Comparison of ENCODE assay signal across 12 mouse cellular contexts in the genomic region with DNA sequence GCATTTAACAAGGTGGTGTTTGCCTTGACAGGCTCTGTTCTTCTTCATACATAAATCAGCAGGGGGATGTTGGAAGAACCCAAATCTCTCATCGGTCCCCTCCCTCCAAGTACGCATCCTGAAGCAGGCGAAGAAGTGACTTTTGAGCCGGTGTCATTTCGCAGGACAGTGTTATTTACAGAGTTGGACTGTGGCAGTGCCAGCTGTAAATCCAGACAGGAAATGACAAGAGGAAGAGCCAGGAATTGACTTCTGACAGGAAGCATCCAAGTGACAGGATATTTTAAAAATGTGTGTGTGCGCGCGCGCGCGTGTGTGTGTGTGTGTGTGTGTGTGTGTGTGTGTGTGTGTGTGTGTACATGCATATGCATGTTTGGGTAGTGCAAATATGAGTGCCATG.
DNase-seq lines count a peak whose midpoint lies in the region; ATAC-seq and TF ChIP-seq lines count a peak whose summit lies in the region.
"Had no signal": no experiment of that assay in that cellular context is flagged by ENCODE, and none has a peak within 500 bp of the region (broad histone marks: within the 10 kb centered on the region; RNA-seq: fewer than 3 reads in every experiment).

No protein-coding gene starts in this region.

- no peaks in the 10 kb centered on the region for H3K36me3 ChIP-seq in heart, postnatal 0 days (replicated peaks; ENCODE audit: control insufficient read depth, insufficient read depth, low read length)
- no peaks in the 10 kb centered on the region for H3K36me3 ChIP-seq in kidney, embryonic 15.5 days
- no peaks in the 10 kb centered on the region for H3K36me3 ChIP-seq in stomach, postnatal 0 days (ENCODE audit: control insufficient read depth, insufficient read depth, low read length)

- no peaks in the 10 kb centered on the region for H3K4me1 ChIP-seq in heart, postnatal 0 days (ENCODE audit: control insufficient read depth, insufficient read depth)
- H3K4me1 ChIP-seq in kidney, embryonic 15.5 days, result no peaks in the 10 kb centered on the region
- no peaks in the 10 kb centered on the region for H3K4me1 ChIP-seq in stomach, postnatal 0 days (replicated peaks; ENCODE audit: control insufficient read depth, insufficient read depth)

- ATAC-seq in heart, postnatal 0 days (ENCODE audit: insufficient read depth, low read depth), result no peak
- no peak for ATAC-seq in kidney, embryonic 15.5 days (replicated peaks; ENCODE audit: low FRiP score)
- ATAC-seq in stomach, postnatal 0 days (ENCODE audit: low FRiP score, low TSS enrichment), result no peak

- no peak overlapping the region for H3K4me2 ChIP-seq in heart, postnatal 0 days (ENCODE audit: low read depth, low read length)
- no peak overlapping the region for H3K4me2 ChIP-seq in kidney, embryonic 15.5 days
- no peak overlapping the region for H3K4me2 ChIP-seq in stomach, postnatal 0 days (replicated peaks; ENCODE audit: low read depth)

- 0 out of 2 replicates have a peak, but pooled peaks have one; percentile 39 for TF ChIP-seq EP300 in heart, postnatal 0 days (IDR thresholded peaks at IDR 0.05; ENCODE audit: low read depth)
- TF ChIP-seq EP300 in stomach, postnatal 0 days (optimal IDR thresholded peaks at IDR 0.05), result no peak

- 64% methylated on average over 11 of the region's 11 CpGs for WGBS in heart, postnatal 0 days
- WGBS in kidney, embryonic 15.5 days, result 72% methylated on average over 11 of the region's 11 CpGs
- WGBS in stomach, postnatal 0 days, result 84% methylated on average over 11 of the region's 11 CpGs

- peak; percentile 16 for DNase-seq in adrenal gland, postnatal 14 days
- DNase-seq in adrenal gland, postnatal 10 days, result no peak
- no peak for DNase-seq in heart, postnatal 0 days (ENCODE audit: low spot score)
- DNase-seq in heart, postnatal 4 days, result no peak
- DNase-seq in lung, postnatal 14 days, result peak; percentile 24
- DNase-seq in stomach, postnatal 0 days (ENCODE audit: low spot score), result no peak
- no peak for DNase-seq in testis, postnatal 14 days (ENCODE audit: low spot score)
- DNase-seq: cerebellum, postnatal 36 days; liver; thymus, adult 18-20 months had no signal

- peak overlapping the region; percentile 43 for H3K27ac ChIP-seq in heart, postnatal 0 days (ENCODE audit: low read depth)
- H3K27ac ChIP-seq in kidney, embryonic 15.5 days, result peak overlapping the region; percentile 62
- no peak overlapping the region for H3K27ac ChIP-seq in stomach, postnatal 0 days (replicated peaks)

- TF ChIP-seq CTCF in heart, postnatal 0 days (IDR thresholded peaks at IDR 0.05; ENCODE audit: low read depth), result no peak
- no peak for TF ChIP-seq CTCF in stomach, postnatal 0 days (IDR thresholded peaks at IDR 0.05; ENCODE audit: low read depth)

- no peaks in the 10 kb centered on the region for H3K27me3 ChIP-seq in heart, postnatal 0 days (ENCODE audit: control insufficient read depth, insufficient read depth, low read length)
- no peaks in the 10 kb centered on the region for H3K27me3 ChIP-seq in kidney, embryonic 15.5 days
- no peaks in the 10 kb centered on the region for H3K27me3 ChIP-seq in stomach, postnatal 0 days (ENCODE audit: control insufficient read depth, insufficient read depth, low read length)

- H3K9ac ChIP-seq in heart, postnatal 0 days (replicated peaks; ENCODE audit: low read depth, low read length), result no peak overlapping the region
- H3K9ac ChIP-seq in kidney, embryonic 15.5 days, result no peak overlapping the region
- no peak overlapping the region for H3K9ac ChIP-seq in stomach, postnatal 0 days (ENCODE audit: low read length)

- no peak overlapping the region for H3K4me3 ChIP-seq in heart, postnatal 0 days (ENCODE audit: low read depth, low read length)
- H3K4me3 ChIP-seq in kidney, embryonic 15.5 days (replicated peaks), result no peak overlapping the region
- H3K4me3 ChIP-seq in stomach, postnatal 0 days (ENCODE audit: low read depth, low read length), result no peak overlapping the region
- H3K4me3 ChIP-seq: myocyte had no signal

- no peaks in the 10 kb centered on the region for H3K9me3 ChIP-seq in heart, postnatal 0 days (replicated peaks; ENCODE audit: control insufficient read depth, low read length)
- H3K9me3 ChIP-seq in kidney, embryonic 15.5 days (replicated peaks), result no peaks in the 10 kb centered on the region
- H3K9me3 ChIP-seq in stomach, postnatal 0 days (ENCODE audit: control insufficient read depth, low read length), result no peaks in the 10 kb centered on the region

Comparison
In these comparisons a context has a peak if more than half of its experiments do, and no peak if none do; other contexts are left out.
1. DNase-seq: peak in adrenal gland, postnatal 14 days (single experiment) and lung, postnatal 14 days (single experiment); none in adrenal gland, postnatal 10 days (single experiment), heart, postnatal 0 days (single experiment), heart, postnatal 4 days (single experiment), stomach, postnatal 0 days (single experiment) and testis, postnatal 14 days (single experiment).